Mouse (Mus musculus): ENCODE measurements around the gene Dclre1c. TPM values are rescaled to one million over a fixed set of nuclear protein-coding genes. Genes with fewer than 3 reads are reported as not detected.

The Dclre1c gene
- 2.2 TPM for polyA plus RNA-seq (2014; fragmentation: Illumina TruSeq; extraction: RNeasy Lipid Tissue Mini Kit (QIAGEN cat#74804); ENCODE audit: insufficient read depth, low read depth, low replicate concordance)

DNA sequence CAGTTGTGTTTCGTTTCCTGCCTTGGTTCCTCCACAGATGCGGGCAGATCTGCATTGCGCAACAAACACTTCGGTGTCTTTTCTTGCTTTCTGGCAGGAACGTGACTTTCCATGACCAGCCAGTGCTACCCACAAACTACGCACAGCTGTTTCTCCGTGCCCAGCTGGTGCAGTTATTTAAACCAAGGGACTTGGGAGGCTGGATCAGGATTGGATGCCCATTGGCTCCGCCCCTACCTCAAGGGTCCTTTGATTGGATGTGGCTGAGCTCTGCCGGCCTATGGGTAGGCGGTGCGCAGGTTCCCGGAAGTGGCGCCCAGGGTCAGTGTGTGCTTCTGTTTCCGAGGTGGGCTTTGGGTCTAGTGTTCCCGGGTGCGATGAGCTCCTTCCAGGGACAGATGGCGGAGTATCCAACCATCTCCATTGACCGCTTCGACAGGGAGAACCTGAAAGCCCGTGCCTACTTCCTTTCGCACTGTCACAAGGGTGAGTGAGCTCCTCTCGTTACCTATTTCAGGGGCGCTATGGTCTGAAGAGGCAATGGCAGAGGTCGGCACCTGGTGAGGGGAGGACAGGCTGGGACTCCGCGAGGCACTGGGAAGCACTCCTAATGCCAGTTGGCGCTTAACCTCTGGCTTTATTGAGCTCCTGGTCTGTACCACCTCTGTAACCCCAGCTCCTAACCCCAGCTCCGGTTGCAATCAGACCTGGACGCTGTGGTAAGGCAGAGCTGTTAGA lies at the start of gene Dclre1c:
Gene Dclre1c (plus strand): TSS at position 291 of the 738 bp plus-strand sequence.

DNA sequence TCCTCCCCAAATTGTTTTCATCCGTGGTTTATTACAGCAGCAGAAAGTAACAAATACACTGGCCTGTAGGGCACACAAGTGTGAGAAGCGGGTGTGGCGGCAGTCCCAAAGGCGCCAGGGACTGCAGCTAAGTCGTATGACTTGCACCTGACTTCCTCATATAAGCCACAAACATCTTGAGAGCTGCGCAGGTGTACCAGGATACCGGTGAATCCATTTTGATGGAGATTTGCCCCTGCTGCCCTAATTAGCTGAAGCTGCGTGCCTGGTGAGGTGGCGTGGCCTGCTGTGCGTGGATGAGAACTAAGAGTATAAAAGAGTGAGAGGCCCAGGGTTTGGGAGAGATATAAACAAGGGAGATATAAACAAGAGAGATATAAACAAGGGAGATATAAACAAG lies 26.8 kb upstream of the Dclre1c start, which contains the start of gene Olah:
Gene Olah (minus strand): TSS at position 101 of the 400 bp plus-strand sequence.

DNA sequence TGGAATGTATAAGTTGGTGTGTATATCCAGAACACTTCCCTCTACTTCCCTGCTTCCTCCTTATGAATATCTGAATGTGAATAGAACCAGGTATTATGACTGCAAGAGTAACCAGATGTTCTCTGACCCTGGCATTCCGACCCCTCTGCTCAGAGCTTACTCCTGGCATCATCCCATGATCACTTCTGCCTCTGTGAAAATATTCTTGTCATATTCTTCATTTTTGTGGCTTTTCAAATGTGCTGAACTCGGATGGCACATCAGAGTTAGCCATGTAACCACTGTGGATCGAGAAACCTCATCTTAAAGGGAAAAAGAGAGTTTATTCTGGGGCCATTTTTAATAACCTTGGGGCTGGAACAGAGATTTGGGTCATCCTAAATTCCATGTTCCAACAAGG lies 1.4 kb upstream of the Dclre1c start, which contains the start of gene Meig1:
Gene Meig1 (minus strand): TSS at position 101 of the 400 bp plus-strand sequence.

DNA sequence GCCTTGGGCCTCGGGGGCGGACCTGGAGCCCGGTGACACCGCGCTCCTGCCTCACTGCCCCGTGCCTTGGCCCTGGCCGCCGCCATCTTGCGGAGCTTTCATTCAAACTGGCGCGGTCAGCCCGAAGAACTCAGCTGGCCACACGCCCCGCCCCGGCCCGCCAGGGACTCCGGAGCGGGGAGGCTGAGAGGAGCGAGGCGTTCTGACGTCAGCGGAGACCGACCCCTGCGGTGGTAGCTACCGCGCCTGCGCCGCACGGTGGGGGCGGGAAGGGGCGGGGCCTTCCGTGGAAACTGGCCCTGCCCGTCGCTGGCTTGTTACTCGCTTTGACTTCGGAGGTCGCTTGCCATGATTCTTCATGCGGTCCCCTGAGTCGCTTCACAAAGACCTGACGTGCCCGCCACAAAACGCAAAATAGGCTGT lies 50.9 kb downstream of the Dclre1c start, which contains the start of gene Suv39h2:
Gene Suv39h2 (minus strand): TSS at position 171 of the 423 bp plus-strand sequence.

DNA sequence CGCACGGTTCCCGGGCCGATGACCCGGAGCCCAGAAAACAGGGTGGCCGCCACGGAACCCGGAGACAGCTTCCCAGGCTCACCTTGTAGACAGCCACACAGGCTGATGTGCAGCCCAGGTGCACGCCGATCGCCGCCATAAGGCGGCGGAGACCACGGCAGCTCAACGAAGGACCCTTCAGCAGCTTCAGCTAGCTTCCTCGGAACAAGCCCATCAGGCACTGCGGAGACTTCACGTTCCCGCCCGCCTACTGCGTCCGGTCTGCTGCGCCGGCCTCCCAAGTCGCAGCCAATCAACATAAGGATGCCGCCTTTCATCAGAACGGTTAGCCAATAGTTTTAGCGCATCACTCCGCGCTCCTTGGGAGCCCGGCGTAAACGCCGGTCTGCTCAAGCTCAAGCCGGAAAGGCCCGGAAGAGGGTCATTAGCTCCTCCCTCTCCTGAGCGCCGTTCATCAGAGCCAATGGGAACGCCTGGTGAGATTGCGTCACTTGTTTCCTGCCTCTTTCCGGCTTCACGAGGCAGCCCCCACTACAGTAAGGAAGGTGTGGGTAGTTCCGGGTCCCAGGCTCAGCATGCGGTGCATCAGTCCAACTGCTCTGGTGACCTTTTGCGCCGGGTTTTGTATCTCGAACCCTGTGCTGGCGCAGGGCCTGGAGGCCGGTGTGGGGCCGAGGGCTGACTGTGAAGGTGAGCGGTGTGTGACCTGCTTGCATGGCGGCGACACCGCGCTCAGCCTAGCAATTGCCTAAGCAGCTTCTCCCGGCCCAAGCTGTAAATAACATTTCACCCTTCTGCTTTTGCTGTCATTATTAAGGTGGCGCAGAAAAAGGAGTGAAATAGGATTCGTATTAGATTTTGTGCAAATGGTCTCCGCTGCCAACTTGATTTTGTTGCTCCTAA lies 88.9 kb downstream of the Dclre1c start, which contains the start of the genes Gm45902, Hspa14 and Cdnf:
Gene Gm45902 (minus strand): TSS at position 239 of the 903 bp plus-strand sequence.
Gene Hspa14 (minus strand): TSS at position 263 of the 903 bp plus-strand sequence.
Gene Cdnf (plus strand): TSS at position 479 of the 903 bp plus-strand sequence.

Other genes with a start within 250 kb of the Dclre1c start
- 9.9 TPM for gene Nmt2, start 139.9 kb upstream of the Dclre1c start, polyA plus RNA-seq (2014; fragmentation: Illumina TruSeq; extraction: RNeasy Lipid Tissue Mini Kit (QIAGEN cat#74804); ENCODE audit: insufficient read depth, low read depth, low replicate concordance)
- gene Rpp38, start 91.5 kb upstream of the Dclre1c start, polyA plus RNA-seq (2014; fragmentation: Illumina TruSeq; extraction: RNeasy Lipid Tissue Mini Kit (QIAGEN cat#74804); ENCODE audit: insufficient read depth, low read depth, low replicate concordance): 5.6 TPM
- gene Acbd7, start 88.0 kb upstream of the Dclre1c start, polyA plus RNA-seq (2014; fragmentation: Illumina TruSeq; extraction: RNeasy Lipid Tissue Mini Kit (QIAGEN cat#74804); ENCODE audit: insufficient read depth, low read depth, low replicate concordance): 1.2 TPM
- gene Olah, start 26.9 kb upstream of the Dclre1c start, polyA plus RNA-seq (2014; fragmentation: Illumina TruSeq; extraction: RNeasy Lipid Tissue Mini Kit (QIAGEN cat#74804); ENCODE audit: insufficient read depth, low read depth, low replicate concordance): 0.15 TPM
- gene Meig1, start 1.5 kb upstream of the Dclre1c start, polyA plus RNA-seq (2014; fragmentation: Illumina TruSeq; extraction: RNeasy Lipid Tissue Mini Kit (QIAGEN cat#74804); ENCODE audit: insufficient read depth, low read depth, low replicate concordance): 18.0 TPM
- 0.90 TPM for gene Suv39h2, start 50.9 kb downstream of the Dclre1c start, polyA plus RNA-seq (2014; fragmentation: Illumina TruSeq; extraction: RNeasy Lipid Tissue Mini Kit (QIAGEN cat#74804); ENCODE audit: insufficient read depth, low read depth, low replicate concordance)
- gene Gm45902, start 88.7 kb downstream of the Dclre1c start, polyA plus RNA-seq (2014; fragmentation: Illumina TruSeq; extraction: RNeasy Lipid Tissue Mini Kit (QIAGEN cat#74804); ENCODE audit: insufficient read depth, low read depth, low replicate concordance): 0.71 TPM
- 27.9 TPM for gene Hspa14, start 88.7 kb downstream of the Dclre1c start, polyA plus RNA-seq (2014; fragmentation: Illumina TruSeq; extraction: RNeasy Lipid Tissue Mini Kit (QIAGEN cat#74804); ENCODE audit: insufficient read depth, low read depth, low replicate concordance)
- gene Cdnf, start 88.9 kb downstream of the Dclre1c start, polyA plus RNA-seq (2014; fragmentation: Illumina TruSeq; extraction: RNeasy Lipid Tissue Mini Kit (QIAGEN cat#74804); ENCODE audit: insufficient read depth, low read depth, low replicate concordance): 1.0 TPM
- 29.2 TPM for gene Fam107b, start 146.4 kb downstream of the Dclre1c start, polyA plus RNA-seq (2014; fragmentation: Illumina TruSeq; extraction: RNeasy Lipid Tissue Mini Kit (QIAGEN cat#74804); ENCODE audit: insufficient read depth, low read depth, low replicate concordance)